Comparison of ENCODE assay signal across 12 mouse cellular contexts in genomic region chr8:70486191-70486681, GRCm38 (mm10). TPM values are rescaled to one million over a fixed set of nuclear protein-coding genes. Genes with fewer than 3 reads are reported as not detected.
DNase-seq lines count a peak whose midpoint lies in the region; ATAC-seq lines count a peak whose summit lies in the region.
"Had no signal": no experiment of that assay in that cellular context is flagged by ENCODE, and none has a peak within 500 bp of the region (broad histone marks: within the 10 kb centered on the region; RNA-seq: fewer than 3 reads in every experiment).

No protein-coding gene starts in this region.

- peak overlapping the region; percentile 45; the same call in 1 of the 2 replicates for H3K4me3 ChIP-seq in hindbrain, embryonic 12.5 days
- no peak overlapping the region for H3K4me3 ChIP-seq in hindbrain, embryonic 10.5 days
- no peak overlapping the region for H3K4me3 ChIP-seq in embryonic facial prominence, embryonic 12.5 days
- peak overlapping the region; percentile 76; the same call in 1 of the 2 replicates for H3K4me3 ChIP-seq in limb, embryonic 10.5 days
- peak overlapping the region; percentile 57; the same call in 1 of the 2 replicates for H3K4me3 ChIP-seq in neural tube, embryonic 14.5 days (ENCODE audit: low read depth, low read length)
- H3K4me3 ChIP-seq: megakaryocyte, embryonic 14.5 days had no signal

- H3K27me3 ChIP-seq in hindbrain, embryonic 12.5 days: peaks cover 98% of the 10 kb centered on the region
- peaks cover 100% of the 10 kb centered on the region for H3K27me3 ChIP-seq in hindbrain, embryonic 10.5 days (ENCODE audit: insufficient read depth, poor library complexity, severe bottlenecking)
- peaks cover 65% of the 10 kb centered on the region for H3K27me3 ChIP-seq in embryonic facial prominence, embryonic 12.5 days
- peaks cover 84% of the 10 kb centered on the region for H3K27me3 ChIP-seq in limb, embryonic 10.5 days (ENCODE audit: low read depth, poor library complexity, severe bottlenecking)
- peaks cover 44% of the 10 kb centered on the region for H3K27me3 ChIP-seq in neural tube, embryonic 14.5 days (ENCODE audit: control insufficient read depth, insufficient read depth, low read length)

- H3K27ac ChIP-seq in hindbrain, embryonic 12.5 days: no peak overlapping the region
- H3K27ac ChIP-seq in hindbrain, embryonic 10.5 days: no peak overlapping the region
- H3K27ac ChIP-seq in embryonic facial prominence, embryonic 12.5 days: no peak overlapping the region
- H3K27ac ChIP-seq in limb, embryonic 10.5 days: peak overlapping the region; percentile 94
- no peak overlapping the region for H3K27ac ChIP-seq in neural tube, embryonic 14.5 days (ENCODE audit: low read depth, low read length)
- H3K27ac ChIP-seq: liver, embryonic 14.5 days had no signal

- H3K4me1 ChIP-seq in hindbrain, embryonic 12.5 days: peaks cover 33% of the 10 kb centered on the region
- peaks cover 64% of the 10 kb centered on the region for H3K4me1 ChIP-seq in hindbrain, embryonic 10.5 days (replicated peaks)
- H3K4me1 ChIP-seq in embryonic facial prominence, embryonic 12.5 days: peaks cover 47% of the 10 kb centered on the region
- peaks cover 74% of the 10 kb centered on the region for H3K4me1 ChIP-seq in limb, embryonic 10.5 days
- peaks cover 19% of the 10 kb centered on the region for H3K4me1 ChIP-seq in neural tube, embryonic 14.5 days (ENCODE audit: control insufficient read depth, insufficient read depth, low read length)

- peak overlapping the region; percentile 70 for H3K4me2 ChIP-seq in hindbrain, embryonic 12.5 days (replicated peaks)
- 0 out of 2 replicates have a peak overlapping the region, but pooled peaks have one; percentile 72 for H3K4me2 ChIP-seq in embryonic facial prominence, embryonic 12.5 days (replicated peaks)
- H3K4me2 ChIP-seq in neural tube, embryonic 14.5 days (ENCODE audit: low read depth, low read length): peak overlapping the region; percentile 75

- DNase-seq in hindbrain, embryonic 10.5 days (ENCODE audit: low spot score): no peak
- no peak for DNase-seq in limb, embryonic 10.5 days (ENCODE audit: low spot score)
- DNase-seq in lung, adult 18-20 months: no peak
- no peak for DNase-seq in kidney, postnatal 25 days
- no peak for DNase-seq in lung, postnatal 14 days
- DNase-seq: adrenal gland, adult 2 months; thymus, postnatal 4 days had no signal

- WGBS in hindbrain, embryonic 12.5 days: 51% methylated on average over 7 of the region's 7 CpGs
- WGBS in hindbrain, embryonic 10.5 days: 51% methylated on average over 7 of the region's 7 CpGs
- 42% methylated on average over 7 of the region's 7 CpGs for WGBS in embryonic facial prominence, embryonic 12.5 days
- 56% methylated on average over 7 of the region's 7 CpGs for WGBS in limb, embryonic 10.5 days
- 56% methylated on average over 7 of the region's 7 CpGs for WGBS in neural tube, embryonic 14.5 days

- H3K9ac ChIP-seq in hindbrain, embryonic 12.5 days: peak overlapping the region; percentile 69; the same call in 1 of the 2 replicates
- H3K9ac ChIP-seq in embryonic facial prominence, embryonic 12.5 days: no peak overlapping the region
- H3K9ac ChIP-seq in neural tube, embryonic 14.5 days (replicated peaks; ENCODE audit: low read depth, low read length): peak overlapping the region; percentile 78
- H3K9ac ChIP-seq: liver, embryonic 14.5 days had no signal

- H3K9me3 ChIP-seq in hindbrain, embryonic 12.5 days (replicated peaks): no peaks in the 10 kb centered on the region
- H3K9me3 ChIP-seq in hindbrain, embryonic 10.5 days: no peaks in the 10 kb centered on the region
- no peaks in the 10 kb centered on the region for H3K9me3 ChIP-seq in embryonic facial prominence, embryonic 12.5 days
- no peaks in the 10 kb centered on the region for H3K9me3 ChIP-seq in limb, embryonic 10.5 days (replicated peaks)
- no peaks in the 10 kb centered on the region for H3K9me3 ChIP-seq in neural tube, embryonic 14.5 days (ENCODE audit: control insufficient read depth, low read length)
- H3K9me3 ChIP-seq: megakaryocyte, embryonic 14.5 days had no signal

- H3K36me3 ChIP-seq in hindbrain, embryonic 12.5 days: no peaks in the 10 kb centered on the region
- no peaks in the 10 kb centered on the region for H3K36me3 ChIP-seq in hindbrain, embryonic 10.5 days
- no peaks in the 10 kb centered on the region for H3K36me3 ChIP-seq in embryonic facial prominence, embryonic 12.5 days
- no peaks in the 10 kb centered on the region for H3K36me3 ChIP-seq in limb, embryonic 10.5 days
- H3K36me3 ChIP-seq in neural tube, embryonic 14.5 days (ENCODE audit: control insufficient read depth, insufficient read depth, low read length): peaks cover 5% of the 10 kb centered on the region; the same call in 1 of the 2 replicates

- ATAC-seq in hindbrain, embryonic 12.5 days (ENCODE audit: low FRiP score): no peak
- ATAC-seq in embryonic facial prominence, embryonic 12.5 days (ENCODE audit: insufficient number of reproducible peaks, insufficient read depth, low FRiP score, low TSS enrichment): no peak
- no peak for ATAC-seq in neural tube, embryonic 14.5 days (ENCODE audit: low read depth)

RNA-seq across cellular contexts. Expression of gene Tmem59l, which starts 0.9 kb away (rescaled TPM):
- polyA plus RNA-seq in hindbrain, embryonic 12.5 days (2016; fragmentation: Nextera tagmentation; extraction: Ambion mirVana): 27.0 and 29.2 TPM in 2 replicates
- polyA plus RNA-seq in hindbrain, embryonic 10.5 days (2016; fragmentation: Nextera tagmentation; extraction: Ambion mirVana): 11.1 and 11.5 TPM in 2 replicates
- polyA plus RNA-seq in embryonic facial prominence, embryonic 12.5 days (2016; fragmentation: Nextera tagmentation; extraction: Ambion mirVana): 27.1 and 29.6 TPM in 2 replicates
- 22.4 and 23.7 TPM in 2 replicates for polyA plus RNA-seq in limb, embryonic 10.5 days (2016; fragmentation: Nextera tagmentation; extraction: Ambion mirVana)
- polyA plus RNA-seq in neural tube, embryonic 14.5 days (2014; fragmentation: Nextera tagmentation; extraction: Ambion mirVana): 144 and 200 TPM in 2 replicates

RNA-seq across cellular contexts. Expression of gene Crlf1, which starts 6.7 kb away (rescaled TPM):
- polyA plus RNA-seq in hindbrain, embryonic 12.5 days (2016; fragmentation: Nextera tagmentation; extraction: Ambion mirVana): 3.3 and 4.2 TPM in 2 replicates
- 4.5 and 10.3 TPM in 2 replicates for polyA plus RNA-seq in hindbrain, embryonic 10.5 days (2016; fragmentation: Nextera tagmentation; extraction: Ambion mirVana)
- 70.1 and 74.4 TPM in 2 replicates for polyA plus RNA-seq in embryonic facial prominence, embryonic 12.5 days (2016; fragmentation: Nextera tagmentation; extraction: Ambion mirVana)
- polyA plus RNA-seq in limb, embryonic 10.5 days (2016; fragmentation: Nextera tagmentation; extraction: Ambion mirVana): 79.8 and 126 TPM in 2 replicates
- 5.3 and 10.0 TPM in 2 replicates for polyA plus RNA-seq in neural tube, embryonic 14.5 days (2014; fragmentation: Nextera tagmentation; extraction: Ambion mirVana)

RNA-seq across cellular contexts. Expression of gene Klhl26, which starts 9.5 kb away (rescaled TPM):
- 22.2 and 23.9 TPM in 2 replicates for polyA plus RNA-seq in hindbrain, embryonic 12.5 days (2016; fragmentation: Nextera tagmentation; extraction: Ambion mirVana)
- polyA plus RNA-seq in hindbrain, embryonic 10.5 days (2016; fragmentation: Nextera tagmentation; extraction: Ambion mirVana): 18.5 and 19.1 TPM in 2 replicates
- 27.7 and 29.6 TPM in 2 replicates for polyA plus RNA-seq in embryonic facial prominence, embryonic 12.5 days (2016; fragmentation: Nextera tagmentation; extraction: Ambion mirVana)
- 24.1 and 29.0 TPM in 2 replicates for polyA plus RNA-seq in limb, embryonic 10.5 days (2016; fragmentation: Nextera tagmentation; extraction: Ambion mirVana)
- polyA plus RNA-seq in neural tube, embryonic 14.5 days (2014; fragmentation: Nextera tagmentation; extraction: Ambion mirVana): 29.4 and 30.1 TPM in 2 replicates

RNA-seq across cellular contexts. Expression of gene Rex1bd, which starts 20.3 kb away (rescaled TPM):
- 118 TPM in 2 replicates for polyA plus RNA-seq in hindbrain, embryonic 12.5 days (2016; fragmentation: Nextera tagmentation; extraction: Ambion mirVana)
- 131 and 148 TPM in 2 replicates for polyA plus RNA-seq in hindbrain, embryonic 10.5 days (2016; fragmentation: Nextera tagmentation; extraction: Ambion mirVana)
- polyA plus RNA-seq in embryonic facial prominence, embryonic 12.5 days (2016; fragmentation: Nextera tagmentation; extraction: Ambion mirVana): 145 and 146 TPM in 2 replicates
- polyA plus RNA-seq in limb, embryonic 10.5 days (2016; fragmentation: Nextera tagmentation; extraction: Ambion mirVana): 126 and 143 TPM in 2 replicates
- polyA plus RNA-seq in neural tube, embryonic 14.5 days (2014; fragmentation: Nextera tagmentation; extraction: Ambion mirVana): 152 and 172 TPM in 2 replicates

RNA-seq across cellular contexts. Expression of gene Uba52, which starts 24.4 kb away (rescaled TPM):
- 633 and 755 TPM in 2 replicates for polyA plus RNA-seq in hindbrain, embryonic 12.5 days (2016; fragmentation: Nextera tagmentation; extraction: Ambion mirVana)
- polyA plus RNA-seq in hindbrain, embryonic 10.5 days (2016; fragmentation: Nextera tagmentation; extraction: Ambion mirVana): 914 and 933 TPM in 2 replicates
- polyA plus RNA-seq in embryonic facial prominence, embryonic 12.5 days (2016; fragmentation: Nextera tagmentation; extraction: Ambion mirVana): 863 and 916 TPM in 2 replicates
- polyA plus RNA-seq in limb, embryonic 10.5 days (2016; fragmentation: Nextera tagmentation; extraction: Ambion mirVana): 877 and 996 TPM in 2 replicates
- polyA plus RNA-seq in neural tube, embryonic 14.5 days (2014; fragmentation: Nextera tagmentation; extraction: Ambion mirVana): 734 and 750 TPM in 2 replicates

Comparison
In these comparisons a context has a peak if more than half of its experiments do, and no peak if none do; other contexts are left out.
1. H3K4me3 ChIP-seq: peak in hindbrain, embryonic 12.5 days (single experiment), limb, embryonic 10.5 days (single experiment) and neural tube, embryonic 14.5 days (single experiment); none in hindbrain, embryonic 10.5 days (single experiment) and embryonic facial prominence, embryonic 12.5 days (single experiment).
2. Peak in every context shown above with its lines, with median percentiles within 50 percentile points of each other: H3K4me2 ChIP-seq.